Comparison of ENCODE assay signal across 8 mouse cellular contexts in the genomic region with DNA sequence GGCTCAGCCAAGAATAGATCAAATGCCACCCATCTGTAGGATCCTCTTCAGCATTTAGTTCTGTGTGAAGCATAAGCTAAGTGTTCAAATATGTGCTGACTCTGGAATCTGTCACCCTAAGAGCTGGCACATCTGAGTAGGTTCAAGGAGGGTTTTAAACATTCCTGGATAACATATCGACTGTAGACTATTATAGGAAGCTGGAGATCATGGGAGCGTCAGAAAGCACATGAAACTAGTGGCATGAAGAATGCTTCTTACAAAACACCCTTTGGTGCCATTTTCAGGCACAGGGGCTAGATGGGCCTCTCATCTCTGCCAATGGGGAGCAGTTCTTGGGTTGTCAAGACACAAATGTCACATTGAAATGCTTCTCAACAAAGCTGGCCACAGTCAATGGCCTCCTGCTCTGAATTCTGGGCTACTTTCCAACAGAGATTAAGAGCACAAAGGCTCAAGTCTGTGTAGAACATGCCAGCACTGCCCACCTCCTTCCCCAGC. TPM values are rescaled to one million over a fixed set of nuclear protein-coding genes. Genes with fewer than 3 reads are reported as not detected.
DNase-seq lines count a peak whose midpoint lies in the region; ATAC-seq and TF ChIP-seq lines count a peak whose summit lies in the region.

No protein-coding gene starts in this region.

- no peak overlapping the region for H3K4me2 ChIP-seq in kidney, embryonic 16.5 days (replicated peaks; ENCODE audit: low read depth, low read length)
- H3K4me2 ChIP-seq in midbrain, postnatal 0 days (ENCODE audit: low read depth, low read length, poor library complexity, severe bottlenecking): no peak overlapping the region

- no peak for ATAC-seq in kidney, embryonic 16.5 days (ENCODE audit: low FRiP score, low TSS enrichment)
- peak; percentile 78; the same call in 1 of the 2 replicates for ATAC-seq in midbrain, postnatal 0 days (ENCODE audit: low FRiP score)

- H3K4me1 ChIP-seq in kidney, embryonic 16.5 days (ENCODE audit: insufficient read depth, low read length): peaks cover 34% of the 10 kb centered on the region
- peaks cover 14% of the 10 kb centered on the region for H3K4me1 ChIP-seq in midbrain, postnatal 0 days (ENCODE audit: insufficient read depth, low read length)

- TF ChIP-seq CTCF in midbrain, postnatal 0 days (IDR thresholded peaks at IDR 0.05): no peak

- H3K36me3 ChIP-seq in kidney, embryonic 16.5 days (ENCODE audit: insufficient read depth, low read length): peaks cover 12% of the 10 kb centered on the region
- peaks cover 12% of the 10 kb centered on the region for H3K36me3 ChIP-seq in midbrain, postnatal 0 days (ENCODE audit: insufficient read depth, low read length)

- H3K4me3 ChIP-seq in kidney, embryonic 16.5 days (ENCODE audit: low read length): no peak overlapping the region
- H3K4me3 ChIP-seq in midbrain, postnatal 0 days (ENCODE audit: low read depth, low read length): no peak overlapping the region

- peak overlapping the region; percentile 61 for H3K27ac ChIP-seq in kidney, embryonic 16.5 days (ENCODE audit: low read length)
- H3K27ac ChIP-seq in midbrain, postnatal 0 days (ENCODE audit: low read depth, low read length): peak overlapping the region; percentile 51; the same call in 1 of the 2 replicates

- no peaks in the 10 kb centered on the region for H3K27me3 ChIP-seq in kidney, embryonic 16.5 days (ENCODE audit: insufficient read depth, low read length)
- no peaks in the 10 kb centered on the region for H3K27me3 ChIP-seq in midbrain, postnatal 0 days (ENCODE audit: insufficient read depth, low read length)

- peak; percentile 44 for DNase-seq in adrenal gland, adult 2 months
- DNase-seq in adrenal gland, postnatal 4 days (ENCODE audit: low spot score in 2 of 2): no peak
- DNase-seq in MN1 (ENCODE audit: low spot score): peak; percentile 45
- peak; percentile 40 to 43 for DNase-seq in frontal cortex, postnatal 36 days (ENCODE audit: low spot score in 2 of 2)
- DNase-seq in midbrain, postnatal 0 days (ENCODE audit: low spot score): peak; percentile 90
- no peak for DNase-seq in spleen, adult 12 weeks (ENCODE audit: low spot score)
- no peak for DNase-seq in gastrocnemius, postnatal 4 days (ENCODE audit: low spot score in 2 of 2)

- 64% methylated on average over 2 of the region's 2 CpGs for WGBS in kidney, embryonic 16.5 days
- 22% methylated on average over 2 of the region's 2 CpGs for WGBS in midbrain, postnatal 0 days

- H3K9ac ChIP-seq in kidney, embryonic 16.5 days (replicated peaks; ENCODE audit: low read length): no peak overlapping the region
- no peak overlapping the region for H3K9ac ChIP-seq in midbrain, postnatal 0 days (replicated peaks; ENCODE audit: low read length, poor library complexity, severe bottlenecking)

- no peaks in the 10 kb centered on the region for H3K9me3 ChIP-seq in kidney, embryonic 16.5 days (ENCODE audit: low read length)
- no peaks in the 10 kb centered on the region for H3K9me3 ChIP-seq in midbrain, postnatal 0 days (ENCODE audit: low read length)

RNA-seq across cellular contexts. Expression of gene Cfap20, which starts 7.8 kb away (rescaled TPM):
- total RNA-seq in adrenal gland, adult 2 months (2021): 10 to 100 TPM; 40.7 to 42.4 TPM
- 49.1 and 62.3 TPM in 2 replicates for polyA plus RNA-seq in adrenal gland, adult 2 months (2012; rRNA removed)
- total RNA-seq in adrenal gland, postnatal 4 days (2021): 10 to 100 TPM; 93.7 to 97.4 TPM
- polyA plus RNA-seq in kidney, embryonic 16.5 days (2015; fragmentation: Nextera tagmentation; extraction: Ambion mirVana): 145 and 147 TPM in 2 replicates
- total RNA-seq in midbrain, postnatal 0 days (2014; rRNA removed): 71.9 and 80.4 TPM in 2 replicates
- polyA plus RNA-seq in midbrain, postnatal 0 days (2015; fragmentation: Nextera tagmentation; extraction: Ambion mirVana): 119 and 129 TPM in 2 replicates
- 10 to 100 TPM; 31.5 to 38.3 TPM for total RNA-seq in gastrocnemius, postnatal 4 days (2021)

Comparison
In these comparisons a context has a peak if more than half of its experiments do, and no peak if none do; other contexts are left out.
1. DNase-seq: peak in adrenal gland, adult 2 months (single experiment), MN1 (single experiment), frontal cortex, postnatal 36 days (2 of 2) and midbrain, postnatal 0 days (single experiment); none in adrenal gland, postnatal 4 days (0 of 2), spleen, adult 12 weeks (single experiment) and gastrocnemius, postnatal 4 days (0 of 2).